Mouse (Mus musculus) lung, postnatal 25 days (tissue): ENCODE results near the gene Etv4.
A peak's percentile ranks its signal among the peaks of the same experiment; 100 is the strongest.

Source experiments
- DNase-seq: peaks from one replicate; pipeline ENCODE4 v3.0.0; 2022; ENCODE audit warnings: low spot score

Gene Etv4

DNA sequence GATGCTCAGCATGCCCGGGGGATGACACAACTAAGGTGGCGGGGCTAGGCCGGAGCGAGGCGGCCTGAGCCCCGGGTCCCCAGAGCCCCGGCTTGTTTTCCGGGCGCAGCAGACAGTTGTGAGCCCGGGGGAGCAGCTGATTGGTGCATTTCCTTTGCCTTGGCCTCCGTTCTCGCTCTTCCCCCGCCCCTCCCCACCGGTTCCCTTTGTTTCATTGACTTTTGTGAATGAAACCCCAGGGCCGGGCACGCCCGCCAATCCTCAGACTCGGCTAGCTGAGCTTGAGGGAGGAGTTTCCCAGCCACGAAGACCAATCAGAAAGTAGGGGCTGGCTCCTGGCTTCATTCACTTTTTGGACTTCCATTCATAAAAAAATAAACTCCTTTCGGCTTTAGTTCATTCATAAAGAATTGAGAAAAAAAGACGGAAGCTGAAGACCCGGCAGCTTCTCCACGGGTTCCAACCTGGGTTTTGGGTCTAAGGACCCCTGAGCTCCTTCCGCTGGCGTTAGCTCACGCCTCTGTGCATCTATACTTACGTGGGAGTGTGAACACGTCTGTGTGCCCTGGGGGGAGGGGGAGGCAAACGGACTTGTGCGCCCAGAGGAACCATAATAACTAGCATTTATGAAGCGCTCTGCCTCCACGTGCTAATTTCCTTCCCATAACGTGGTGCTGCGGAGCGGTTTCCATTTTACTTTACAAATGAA lies at the start of gene Etv4:
Gene Etv4, minus strand, starts transcription at position 229 of the 709 bp plus-strand sequence.
- DNase-seq: peak; percentile 86

- DNase-seq: no peak
Observed at GRCm38 (mm10) chr11:101832001-101832400, 46.8 kb upstream of the Etv4 start.

GRCm38 (mm10) chr11:101830616-101831015 lies 45.4 kb upstream of the Etv4 start:
- no peak for DNase-seq

DNA sequence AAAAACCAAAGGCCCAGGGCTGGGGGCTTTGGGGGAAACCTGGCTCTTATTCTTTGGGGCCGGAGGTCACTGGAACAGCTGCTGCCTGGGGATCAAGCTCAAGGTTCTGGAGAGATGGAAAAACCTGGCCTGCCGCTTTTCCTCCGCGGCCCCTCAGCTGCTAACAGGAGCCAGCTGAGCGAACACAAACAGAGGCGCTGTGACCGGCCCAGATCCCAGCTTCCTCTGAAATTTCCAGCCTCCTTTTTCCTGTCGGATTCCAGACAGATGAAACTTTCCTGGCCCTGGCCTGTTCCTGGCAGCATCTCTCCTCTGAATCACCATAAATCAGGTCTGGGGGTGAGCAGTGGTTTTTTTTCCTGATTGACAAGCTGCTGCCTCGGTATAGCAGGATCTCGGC lies 44.9 kb upstream of the Etv4 start:
- DNase-seq: no peak

DNA sequence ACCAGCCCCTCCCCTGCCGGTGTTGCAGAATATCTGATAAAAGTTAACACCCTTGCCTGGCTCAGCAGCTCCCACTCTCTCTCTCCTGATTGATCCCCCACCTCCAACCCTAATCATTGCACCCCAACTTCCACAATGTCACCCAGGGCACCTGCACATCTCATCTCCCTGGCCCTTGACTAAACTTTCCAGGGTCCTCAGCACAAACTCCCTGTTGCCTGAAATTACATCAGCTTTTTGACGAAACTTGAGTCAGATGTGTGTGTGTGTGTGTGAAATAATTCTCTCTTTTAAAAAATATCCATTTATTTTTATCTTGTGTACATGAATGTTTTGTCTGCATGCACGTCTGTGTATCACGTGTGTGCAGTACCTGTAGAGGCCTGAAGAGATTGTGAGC lies 43.5 kb upstream of the Etv4 start:
- no peak for DNase-seq

DNA sequence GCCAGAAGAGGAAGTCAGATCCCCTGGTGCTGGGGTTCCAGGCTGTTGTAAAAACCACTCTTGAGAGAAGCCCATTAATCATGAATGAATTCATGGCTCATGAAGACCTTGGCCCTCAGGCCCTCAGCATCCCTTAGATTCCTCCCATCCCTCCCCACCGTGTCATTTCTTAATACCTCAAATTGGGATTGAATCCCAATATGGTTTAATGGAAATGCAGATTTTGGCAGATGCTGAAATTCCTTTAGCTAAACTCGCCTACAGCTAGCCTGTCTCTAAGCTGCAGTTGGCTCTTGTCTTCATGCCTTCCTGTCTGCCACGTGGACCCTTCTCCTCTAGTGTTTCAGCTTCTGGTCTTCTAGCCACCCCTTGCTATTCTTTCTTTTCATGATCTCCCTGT lies 38.0 kb upstream of the Etv4 start:
- DNase-seq: no peak

DNA sequence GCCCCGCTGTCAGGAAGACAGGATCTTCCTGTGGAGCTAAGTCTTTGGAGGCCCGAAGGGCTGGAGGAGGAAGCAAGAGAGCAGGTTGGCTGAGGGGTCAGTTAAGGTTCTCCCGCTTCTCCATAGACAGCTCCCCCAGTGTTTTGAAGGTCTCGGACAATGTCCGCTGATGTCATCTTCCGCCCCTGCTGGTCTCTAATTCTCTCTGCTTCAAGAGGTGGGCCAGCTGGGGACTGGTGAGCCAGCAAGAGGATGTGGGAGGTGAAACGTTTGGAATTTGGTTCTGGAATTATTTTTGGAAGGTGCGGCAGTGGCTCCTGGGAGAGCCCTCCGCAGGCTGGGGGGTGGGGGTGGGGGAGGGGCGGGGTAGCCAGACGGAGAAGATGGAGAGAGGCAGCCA lies 35.7 kb upstream of the Etv4 start:
- peak; percentile 35 for DNase-seq

DNA sequence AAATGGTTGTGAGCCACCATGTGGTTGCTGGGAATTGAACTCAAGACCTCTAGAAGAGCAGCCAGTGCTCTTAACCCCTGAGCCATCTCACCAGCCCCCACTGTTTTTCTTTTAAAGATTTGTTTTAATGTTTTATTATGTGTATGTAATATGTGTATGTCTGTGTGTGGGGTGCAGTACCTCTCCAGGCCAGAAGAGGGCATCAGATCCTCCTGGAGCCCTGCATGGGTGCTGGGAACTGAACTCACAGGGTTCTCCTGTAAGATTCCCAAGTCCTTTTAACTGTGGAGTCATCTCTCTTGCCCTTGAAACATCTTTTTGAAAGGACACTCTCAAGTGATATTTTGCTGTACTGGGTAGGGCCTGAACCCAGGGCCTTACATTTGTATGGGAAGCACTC lies 34.7 kb upstream of the Etv4 start:
- no peak for DNase-seq

GRCm38 (mm10) chr11:101815103-101816085 lies 30.2 kb upstream of the Etv4 start:
- DNase-seq: no peak

DNA sequence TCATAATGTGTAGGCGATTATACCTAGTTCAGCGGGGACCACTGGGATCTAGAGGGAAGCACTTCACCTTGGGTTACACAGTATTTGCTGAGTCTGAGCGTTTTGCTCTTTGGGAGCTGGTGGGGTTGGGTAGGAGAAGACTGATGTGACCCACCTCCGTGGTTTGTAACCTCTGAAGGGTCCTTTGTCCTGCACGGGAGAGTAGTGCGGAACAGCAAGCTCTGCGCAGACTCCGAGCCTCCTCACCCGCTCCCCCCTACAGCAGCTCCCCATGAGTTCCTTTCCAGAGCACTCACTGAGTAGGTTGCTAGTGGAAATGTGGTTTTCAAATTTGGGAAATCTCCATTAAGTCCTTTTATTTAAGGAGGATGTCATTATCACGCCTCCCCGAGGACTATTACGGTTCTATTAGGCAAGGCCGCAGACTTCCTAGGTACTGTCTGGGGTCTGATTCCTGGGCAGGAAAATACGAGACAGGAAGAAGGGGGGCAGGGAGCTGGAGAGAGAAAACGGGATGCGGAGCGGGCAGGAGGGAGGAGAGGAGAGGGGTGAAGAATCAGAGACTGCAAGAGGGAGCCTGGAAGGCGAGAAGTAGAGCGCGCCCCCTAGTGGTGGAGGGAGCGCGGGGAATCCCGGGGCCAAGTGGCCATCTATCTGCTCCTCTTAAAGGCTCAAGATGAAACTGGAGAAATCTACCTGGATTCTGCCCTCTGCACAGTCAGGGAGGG lies 29.4 kb upstream of the Etv4 start:
- DNase-seq: peak; percentile 58

GRCm38 (mm10) chr11:101813259-101813658 lies 28.1 kb upstream of the Etv4 start:
- DNase-seq: peak; percentile 67

- no peak for DNase-seq
Observed at GRCm38 (mm10) chr11:101809060-101809828, 24.1 kb upstream of the Etv4 start.

DNA sequence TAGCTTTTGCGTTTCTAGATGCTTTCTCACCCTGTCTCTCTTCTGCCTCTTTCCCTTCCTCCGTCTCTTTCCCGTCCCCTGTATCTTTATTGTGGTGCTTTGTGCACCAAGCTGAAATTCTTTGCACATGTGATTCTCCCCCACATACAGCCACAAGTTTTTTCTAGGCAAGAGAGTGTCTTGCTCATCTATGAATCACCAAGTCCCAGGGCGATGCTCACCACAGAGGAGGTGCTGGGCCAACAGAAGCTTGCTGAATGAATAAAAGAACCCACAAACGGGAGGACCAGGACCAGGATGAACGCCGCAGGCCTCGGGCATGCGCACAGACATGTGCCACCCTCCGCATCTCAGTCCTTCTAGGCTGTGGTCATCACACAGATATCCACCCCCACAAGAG lies 22.1 kb upstream of the Etv4 start:
- no peak for DNase-seq

DNA sequence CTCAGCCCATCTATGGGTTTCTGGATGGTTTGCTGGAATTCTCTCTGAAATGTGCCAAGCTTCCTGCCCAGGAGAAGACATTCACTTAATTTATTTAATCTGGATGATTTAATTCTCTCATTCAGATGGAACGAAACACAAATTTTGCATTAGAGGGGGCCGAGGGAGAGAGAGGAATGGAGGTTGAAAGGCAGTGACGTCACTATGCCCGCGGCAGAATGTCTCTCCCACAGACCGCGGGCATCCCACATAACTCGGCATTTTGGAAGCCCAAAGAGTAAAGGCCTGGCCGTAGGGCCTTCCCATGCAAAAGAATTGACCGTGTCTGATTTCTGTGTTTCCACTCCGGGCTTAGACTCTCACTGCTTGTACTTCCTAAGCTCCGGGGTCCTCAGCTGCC lies 21.6 kb upstream of the Etv4 start:
- no peak for DNase-seq

DNA sequence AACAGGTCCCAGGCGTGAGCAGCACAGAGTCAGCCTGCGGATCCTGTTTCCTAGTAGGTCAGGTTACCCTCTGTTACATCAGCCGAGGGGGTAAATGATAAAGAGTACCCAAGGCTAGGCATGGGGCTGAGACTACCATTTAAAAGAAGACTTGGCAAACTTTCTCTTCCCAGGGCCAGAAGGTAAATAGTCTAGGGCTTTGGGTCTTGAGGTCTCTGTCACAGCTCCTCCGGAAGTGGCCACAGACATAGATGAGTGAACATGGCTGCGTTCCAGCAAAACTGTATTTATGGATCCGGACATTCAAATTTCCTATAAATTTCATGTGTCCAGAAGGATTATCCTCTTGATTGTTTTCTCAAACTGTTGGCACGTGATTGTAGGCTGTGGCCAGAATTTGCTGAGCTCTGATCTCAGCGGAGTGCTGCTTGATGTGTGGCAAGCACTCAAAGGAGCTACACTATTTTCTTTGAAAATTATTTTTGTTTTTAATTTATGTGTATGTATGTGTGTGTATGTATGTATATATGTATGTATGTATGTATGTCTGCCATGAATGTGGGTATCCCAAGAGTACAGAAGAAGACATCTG lies 20.0 kb upstream of the Etv4 start:
- no peak for DNase-seq

DNA sequence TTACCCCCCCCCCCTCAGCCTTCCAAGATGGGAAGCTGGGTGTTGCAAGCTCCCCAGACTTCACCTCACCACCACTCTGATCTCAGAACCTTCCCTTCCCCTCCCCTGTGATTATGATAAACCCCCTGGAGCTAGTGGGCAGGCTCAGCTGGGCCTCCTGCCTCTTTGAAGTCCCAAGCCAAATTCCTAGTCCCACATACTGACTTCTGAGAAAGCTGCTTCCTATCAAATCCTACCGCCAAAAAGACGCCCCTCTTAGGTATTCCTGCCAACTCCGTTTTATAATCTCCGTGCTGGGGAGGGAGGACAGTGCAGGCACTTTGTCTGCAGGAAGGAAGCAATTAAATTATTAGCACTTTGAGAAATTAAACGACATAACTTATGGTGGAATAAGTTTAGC lies 16.2 kb upstream of the Etv4 start:
- no peak for DNase-seq

- DNase-seq: no peak
Observed at GRCm38 (mm10) chr11:101798083-101798482, 12.9 kb upstream of the Etv4 start.

DNA sequence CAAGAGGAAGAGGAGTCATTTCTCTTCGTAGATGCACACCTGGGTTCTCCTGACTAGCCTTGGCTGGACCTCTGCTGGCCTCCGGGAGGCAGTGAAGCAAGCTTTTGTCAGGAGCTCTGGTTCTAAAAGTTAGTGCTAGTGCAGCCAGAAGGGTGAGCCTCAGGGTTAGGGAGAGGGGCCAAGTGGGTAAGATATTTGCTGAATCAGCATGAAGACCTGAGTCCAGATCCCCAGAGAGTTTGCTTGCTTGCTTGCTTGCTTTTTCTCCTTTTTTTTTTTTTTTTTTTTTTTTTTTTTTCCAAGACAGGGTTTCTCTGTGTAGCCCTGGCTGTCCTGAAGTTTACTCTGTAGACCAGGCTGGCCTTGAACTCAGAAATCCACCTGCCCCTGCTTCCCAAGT lies 12.2 kb upstream of the Etv4 start:
- DNase-seq: no peak

DNA sequence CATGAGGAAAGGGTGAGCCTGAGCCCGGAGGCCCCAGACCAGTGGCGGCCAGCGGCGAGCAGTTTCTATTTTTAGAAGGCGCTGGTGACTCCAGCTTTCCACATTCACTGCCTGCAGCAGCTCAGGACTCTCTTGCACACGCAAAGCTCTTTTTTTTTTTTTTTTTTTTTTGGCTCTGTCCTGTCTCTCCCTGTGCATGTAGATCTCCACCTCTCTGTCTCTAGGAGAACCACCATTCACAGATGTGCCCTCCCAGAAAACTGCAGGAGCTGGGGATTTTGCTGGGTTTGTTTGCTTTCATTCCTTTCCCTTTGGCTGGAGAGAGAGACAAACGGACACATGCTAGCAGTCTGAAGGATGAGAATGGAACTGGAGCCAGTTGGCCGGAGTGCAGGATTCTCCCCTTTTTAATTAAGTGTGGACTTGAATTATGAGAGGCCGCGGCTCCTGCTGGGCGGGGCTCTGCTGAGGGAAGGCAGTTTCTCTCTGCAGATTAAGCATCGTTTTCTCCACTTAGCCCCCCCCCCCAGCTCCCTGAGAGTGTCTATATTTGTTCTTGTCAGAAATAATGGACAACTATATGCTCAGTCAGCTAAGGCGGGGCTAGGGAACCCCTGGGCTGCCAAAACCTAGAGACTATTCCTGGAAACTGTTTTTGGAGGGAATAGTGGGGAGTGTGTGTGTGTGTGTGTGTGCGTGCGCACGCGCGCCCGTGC lies 5.8 kb upstream of the Etv4 start:
- DNase-seq: peak; percentile 23

GRCm38 (mm10) chr11:101787432-101787831 lies 2.3 kb upstream of the Etv4 start:
- DNase-seq: no peak

DNA sequence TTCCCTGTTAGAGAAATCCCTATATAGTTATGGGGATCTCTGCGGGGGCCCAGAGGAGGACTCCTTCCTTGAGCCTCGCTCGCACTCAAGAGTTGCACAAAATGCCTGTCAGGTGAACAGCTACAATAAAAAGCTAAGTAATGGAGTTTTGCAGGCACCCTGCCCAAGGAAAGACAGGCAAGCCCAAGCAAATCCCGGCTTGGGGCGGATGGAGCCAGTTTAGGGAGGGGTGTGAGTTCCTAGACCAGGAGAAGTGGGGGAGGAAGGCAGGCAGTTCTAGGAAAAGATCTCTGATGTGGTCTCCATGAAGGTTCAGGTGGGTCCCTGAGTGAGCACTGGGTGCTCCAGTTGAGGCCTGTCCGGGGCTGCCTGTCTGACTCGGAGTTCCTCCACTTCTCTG lies 1.5 kb upstream of the Etv4 start:
- DNase-seq: no peak
